Mouse (Mus musculus): ENCODE results near the gene Emp1.

Emp1 gene

DNA sequence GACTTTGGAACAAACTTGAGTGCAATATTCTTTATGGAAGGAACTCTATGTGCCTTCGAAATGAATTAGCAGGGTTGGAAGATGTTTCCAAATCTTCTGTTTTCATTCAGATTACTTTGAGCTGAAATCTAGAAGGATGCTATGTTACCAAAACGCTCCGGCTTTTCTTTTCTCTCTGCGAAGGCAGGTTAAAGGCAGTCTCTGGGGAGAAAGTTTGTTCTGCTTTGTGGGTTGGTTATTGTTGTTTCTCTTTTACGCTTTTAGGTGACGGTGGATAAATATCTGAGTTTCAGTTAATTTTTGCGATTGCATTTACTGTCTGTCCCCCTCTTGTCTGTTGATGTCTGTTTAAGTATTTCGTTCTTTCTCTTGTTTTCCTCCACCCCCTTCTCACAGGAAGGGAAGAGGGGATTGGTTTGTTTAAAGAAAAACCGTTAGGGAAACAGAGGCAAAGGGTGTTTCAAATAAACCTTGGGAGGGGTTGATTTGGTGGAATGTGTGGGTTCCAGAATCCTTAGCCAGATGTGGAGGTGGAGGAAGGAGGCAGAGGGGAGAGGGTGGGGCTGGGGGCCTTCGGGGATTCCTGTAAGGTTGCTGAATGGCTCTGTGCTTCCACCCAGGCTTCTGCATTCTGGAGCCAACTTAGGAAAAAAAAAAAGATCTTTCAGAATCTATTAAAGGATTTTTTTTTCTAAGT is 1.1 kb downstream of the Emp1 start:
- DNase-seq (ENCODE audit: low read depth, low spot score) = no peak

DNA sequence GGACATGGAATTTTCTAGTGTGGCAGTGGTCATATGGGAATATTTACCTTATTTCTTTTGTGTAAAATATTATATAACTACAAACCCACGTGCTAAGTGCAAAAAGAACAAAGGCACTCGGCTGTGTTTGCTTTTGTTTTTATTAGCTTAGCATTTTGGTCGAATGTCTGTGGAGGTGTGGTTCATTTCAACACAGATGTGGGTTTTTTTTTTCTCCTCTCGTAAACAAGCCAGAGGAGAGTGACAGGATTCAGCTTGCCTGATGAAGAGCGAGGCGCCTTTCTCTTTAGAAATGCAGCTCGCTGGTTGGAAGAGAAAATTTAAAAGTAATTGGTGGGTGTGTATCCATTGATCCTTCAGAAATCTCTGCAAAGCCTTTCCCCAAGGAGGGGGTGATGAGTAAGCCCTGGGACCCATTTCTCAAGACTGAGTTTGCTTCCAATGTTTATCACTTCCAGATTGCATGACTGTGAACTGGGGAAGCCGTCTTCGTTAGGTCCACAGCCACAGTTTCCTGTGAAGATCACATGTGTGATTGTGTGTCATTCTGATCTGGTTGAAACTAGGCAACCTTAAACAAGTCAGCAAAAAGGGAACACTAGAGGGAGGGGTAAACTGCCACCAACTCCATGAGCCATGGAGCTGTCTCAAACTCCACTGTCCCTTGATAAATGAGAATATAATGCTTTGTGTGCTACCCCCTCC is 1.8 kb downstream of the Emp1 start:
- DNase-seq (ENCODE audit: low read depth, low spot score) = no peak

DNA sequence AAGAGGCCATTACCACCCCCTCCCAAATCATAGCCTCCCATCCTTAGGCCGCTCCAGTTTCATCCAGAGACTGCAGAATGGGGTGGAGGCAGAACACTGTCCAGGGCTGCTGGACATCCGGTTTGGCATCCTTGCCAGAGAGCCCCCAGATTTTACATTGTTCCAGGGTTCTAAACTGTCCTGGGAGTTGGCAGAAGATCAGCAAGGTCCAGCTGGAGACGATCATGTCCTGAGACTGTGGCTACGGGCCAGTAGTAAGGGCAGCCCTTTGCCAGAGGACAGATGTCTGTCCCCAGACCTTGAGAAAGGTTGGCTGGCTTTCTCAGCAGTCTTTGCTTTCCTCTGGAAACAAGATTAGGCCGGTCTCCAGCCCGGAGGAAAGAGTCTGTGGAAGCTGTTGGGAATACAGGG is 2.6 kb downstream of the Emp1 start:
- no peak for DNase-seq (ENCODE audit: low read depth, low spot score)

DNA sequence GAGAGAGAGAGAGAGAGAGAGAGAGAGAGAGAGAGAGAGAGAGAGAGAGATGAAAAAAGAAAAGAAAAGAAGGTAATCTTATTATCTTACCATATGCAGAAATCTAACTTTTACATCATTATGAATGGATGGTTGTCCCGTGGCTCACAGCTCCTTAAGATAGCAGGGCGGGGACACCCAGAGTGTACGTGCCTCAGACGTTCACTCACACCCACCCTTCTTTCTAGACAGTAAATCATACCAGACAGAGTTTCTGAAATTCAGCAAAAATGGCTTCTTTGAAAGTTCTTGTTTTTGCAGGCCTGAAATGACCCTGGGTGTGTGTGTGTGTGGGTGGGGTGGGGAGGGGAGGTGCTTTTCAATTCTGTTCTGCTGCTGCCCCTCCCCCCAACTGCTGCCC is 3.3 kb downstream of the Emp1 start:
- no peak for DNase-seq (ENCODE audit: low read depth, low spot score)

DNA sequence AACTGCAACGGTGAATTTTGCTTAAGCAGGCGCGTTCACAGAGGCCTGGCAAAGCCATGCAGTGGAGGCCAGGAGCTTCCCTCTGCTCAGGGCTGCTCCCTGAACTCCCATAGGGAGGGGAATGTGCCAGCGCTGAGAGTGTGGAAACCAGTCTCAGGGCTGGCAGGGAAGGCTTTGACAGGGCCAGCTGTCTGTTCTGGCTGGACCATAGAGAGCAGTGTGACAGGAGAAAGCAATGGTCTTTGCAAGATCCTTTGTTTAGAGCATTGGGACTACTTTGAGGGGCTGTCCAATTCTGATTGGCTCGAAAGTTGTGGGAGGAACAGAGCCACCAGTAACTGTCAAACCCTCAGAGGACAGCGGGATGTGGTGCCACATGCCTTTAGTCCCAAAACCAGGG is 5.9 kb downstream of the Emp1 start:
- DNase-seq (ENCODE audit: low read depth, low spot score) = no peak

DNA sequence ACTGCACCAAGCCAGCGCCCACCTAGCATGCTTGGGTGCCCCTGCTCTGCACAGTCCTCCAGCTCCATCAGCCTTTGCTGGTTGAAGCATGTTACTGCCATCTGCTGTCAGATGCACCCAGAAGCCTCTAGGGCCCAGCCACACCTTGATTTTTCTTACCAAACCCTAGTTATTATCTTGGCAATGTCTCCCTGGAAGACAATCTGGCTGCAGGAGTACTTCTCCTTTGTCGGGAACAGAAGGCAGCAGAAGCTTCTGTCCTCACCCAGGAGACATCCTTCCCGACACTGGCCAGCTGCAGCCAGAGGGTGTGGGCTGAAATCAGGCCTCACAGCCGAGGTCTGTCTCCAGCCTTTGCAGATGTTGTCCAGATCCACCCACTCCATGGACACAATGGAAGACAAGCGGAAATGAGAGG is 7.2 kb downstream of the Emp1 start:
- no peak for DNase-seq (ENCODE audit: low read depth, low spot score)

DNA sequence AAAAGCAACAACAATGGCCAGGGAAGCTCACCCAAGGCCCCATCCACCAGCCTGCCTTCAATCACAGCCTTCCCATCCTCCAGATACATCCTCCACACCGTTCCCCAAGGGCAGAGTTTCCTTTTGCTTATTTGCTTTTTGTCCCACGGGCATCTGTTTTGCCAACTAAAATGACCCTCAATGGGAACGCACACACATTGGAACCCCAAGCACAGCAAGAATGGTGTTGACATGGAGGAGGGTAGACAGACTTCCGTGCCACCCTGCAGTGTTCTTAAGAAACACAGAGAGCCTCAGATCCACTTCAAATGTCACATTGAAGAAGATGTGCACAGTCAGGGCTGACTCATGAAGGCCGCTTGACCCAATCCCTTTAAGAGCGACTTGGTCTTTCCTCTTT is 8.6 kb downstream of the Emp1 start:
- DNase-seq (ENCODE audit: low read depth, low spot score) = no peak

DNA sequence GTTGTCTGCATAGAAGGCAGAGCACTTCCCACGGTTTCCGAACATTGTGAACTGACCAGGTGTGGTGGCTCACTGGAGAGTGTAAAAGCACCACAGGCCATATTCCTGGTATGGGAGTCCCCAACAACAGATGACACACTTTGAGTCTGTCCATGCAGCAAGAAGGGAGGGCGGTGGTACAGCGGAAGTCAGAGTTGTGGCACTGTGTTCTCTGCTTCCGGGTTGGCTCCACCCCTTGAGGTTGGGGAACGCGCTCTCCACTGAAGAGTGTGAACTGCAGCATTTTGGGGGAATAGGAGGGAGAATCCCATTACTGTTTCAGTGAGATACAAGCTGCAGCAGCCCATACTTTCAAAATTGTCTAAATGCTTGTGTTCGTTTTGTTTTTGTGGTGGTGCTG is 11.0 kb downstream of the Emp1 start:
- no peak for DNase-seq (ENCODE audit: low read depth, low spot score)

DNA sequence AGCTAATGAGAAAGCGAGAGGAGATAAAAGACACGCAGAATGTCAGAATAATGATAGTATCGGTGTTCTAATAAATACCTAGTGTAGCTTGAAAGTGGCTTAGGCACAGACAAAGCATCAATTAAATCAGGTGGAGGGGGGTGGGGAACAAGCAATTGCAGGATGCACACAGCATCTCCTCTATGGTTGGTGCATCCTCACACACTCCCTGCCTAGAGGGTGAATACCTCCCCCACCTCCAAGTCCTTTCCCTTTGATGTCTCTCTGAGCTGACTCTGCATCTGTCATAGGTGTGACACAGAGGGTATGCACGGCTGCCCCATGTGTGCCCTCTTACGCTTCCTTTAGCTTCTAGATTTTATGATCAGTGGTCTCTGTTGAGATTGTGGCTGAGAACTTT is 13.5 kb downstream of the Emp1 start:
- DNase-seq (ENCODE audit: low read depth, low spot score) = no peak

DNA sequence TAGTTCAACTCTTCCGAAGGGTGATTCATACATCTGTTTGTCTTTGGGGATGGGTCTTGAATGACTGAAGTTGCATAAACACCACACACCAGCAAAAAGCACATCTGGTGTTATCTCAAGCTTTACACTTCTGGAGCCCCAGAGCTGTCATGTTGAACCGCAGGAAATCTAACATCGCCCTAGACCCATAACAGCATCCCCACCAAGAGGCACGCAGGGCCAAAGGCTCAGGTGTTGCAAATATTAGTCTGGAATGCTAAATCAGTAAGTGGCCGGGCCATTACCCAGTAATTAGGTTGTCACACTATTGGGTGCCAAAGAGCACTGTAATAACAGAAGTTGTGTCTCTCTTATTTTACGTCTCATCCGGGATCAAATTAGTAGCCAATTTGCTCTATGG is 13.9 kb downstream of the Emp1 start:
- no peak for DNase-seq (ENCODE audit: low read depth, low spot score)

DNA sequence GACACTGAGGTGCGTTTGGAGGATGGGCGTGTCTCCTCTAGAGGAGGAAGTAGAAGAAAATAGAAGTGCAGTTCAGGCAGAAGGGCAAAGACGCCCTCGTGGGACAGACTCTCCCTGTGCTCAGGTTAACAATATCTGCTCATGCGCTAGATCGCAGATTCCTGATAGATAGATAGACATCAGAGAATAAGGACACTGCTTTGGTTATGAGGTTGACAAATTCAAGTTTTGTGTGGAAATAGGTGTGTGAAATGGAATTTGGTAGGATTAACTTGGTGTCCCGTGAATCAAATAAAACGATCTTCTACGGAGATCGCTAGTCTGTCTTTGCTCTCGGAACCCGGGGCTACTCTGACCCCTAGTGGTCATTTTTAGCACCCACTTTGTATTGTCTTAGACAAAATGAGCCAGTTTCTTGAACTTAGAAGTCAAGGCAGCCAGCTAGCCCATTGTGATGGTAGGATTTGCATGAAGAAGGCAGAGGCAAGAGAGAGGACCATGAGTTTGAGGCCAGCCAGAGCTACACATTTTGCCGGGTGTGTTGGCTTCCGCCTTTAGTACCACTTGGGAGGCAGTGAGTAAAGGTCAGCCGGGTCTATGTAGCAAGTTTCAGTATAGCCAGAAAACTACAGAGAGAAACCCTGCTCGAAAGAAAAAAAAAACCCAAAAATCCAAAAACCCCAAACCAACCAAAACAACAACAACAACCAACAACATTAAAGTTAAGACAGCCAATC is 15.4 kb downstream of the Emp1 start:
- DNase-seq (ENCODE audit: low read depth, low spot score) = peak; percentile 87

DNA sequence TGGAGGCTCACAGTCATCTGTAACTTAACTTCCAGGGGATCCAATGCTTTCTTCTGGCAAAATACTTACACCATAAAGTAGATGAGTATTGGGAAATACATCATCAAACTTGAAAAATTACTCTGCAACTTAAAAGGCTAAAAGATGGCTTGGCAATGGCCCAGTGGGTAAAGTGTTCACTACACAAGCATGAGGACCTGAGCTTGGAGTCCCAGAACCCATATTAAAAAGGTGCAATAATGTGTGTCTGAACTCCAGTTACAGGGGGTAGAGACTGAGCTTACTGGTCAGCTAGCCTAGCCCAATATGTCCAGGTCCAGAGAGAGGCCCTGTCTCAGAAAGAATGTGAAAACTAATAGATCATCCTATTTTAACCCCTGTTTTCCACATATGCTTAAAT is 21.6 kb downstream of the Emp1 start:
- DNase-seq (ENCODE audit: low read depth, low spot score) = no peak

DNA sequence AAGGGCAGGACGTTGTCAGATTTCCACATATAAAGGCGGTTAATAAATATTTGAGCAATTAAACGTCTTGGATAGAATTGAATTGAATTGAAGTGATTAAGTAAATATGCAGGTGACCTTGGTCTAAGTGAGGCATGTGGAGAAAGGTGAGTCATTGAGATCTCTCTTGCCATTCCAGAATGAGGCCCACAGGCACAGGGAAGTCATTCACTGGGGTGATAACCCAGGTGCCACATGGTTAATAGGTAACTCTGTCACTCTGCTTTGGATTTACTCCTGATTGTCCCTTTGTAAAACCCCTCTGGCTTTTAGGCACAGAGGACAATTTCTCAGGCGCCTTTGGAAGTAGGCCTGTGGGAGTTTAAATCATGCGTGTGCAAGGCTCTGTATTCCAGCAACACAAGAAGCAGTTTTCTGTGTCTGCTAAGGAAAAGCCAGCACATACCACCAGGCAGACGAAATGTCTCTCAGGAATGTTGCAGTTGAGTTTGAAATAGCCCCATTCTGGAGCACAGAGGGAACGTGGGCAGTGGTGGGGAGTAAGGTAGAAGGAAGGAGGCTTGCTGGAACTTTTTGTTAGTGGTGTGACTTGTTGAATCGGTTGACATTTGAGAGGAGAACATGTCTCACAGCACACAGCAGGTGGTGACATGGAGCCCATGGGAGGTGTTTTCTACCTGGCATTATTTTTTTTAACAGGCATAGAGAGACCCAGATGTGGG is 23.6 kb downstream of the Emp1 start:
- DNase-seq (ENCODE audit: low read depth, low spot score) = no peak

DNA sequence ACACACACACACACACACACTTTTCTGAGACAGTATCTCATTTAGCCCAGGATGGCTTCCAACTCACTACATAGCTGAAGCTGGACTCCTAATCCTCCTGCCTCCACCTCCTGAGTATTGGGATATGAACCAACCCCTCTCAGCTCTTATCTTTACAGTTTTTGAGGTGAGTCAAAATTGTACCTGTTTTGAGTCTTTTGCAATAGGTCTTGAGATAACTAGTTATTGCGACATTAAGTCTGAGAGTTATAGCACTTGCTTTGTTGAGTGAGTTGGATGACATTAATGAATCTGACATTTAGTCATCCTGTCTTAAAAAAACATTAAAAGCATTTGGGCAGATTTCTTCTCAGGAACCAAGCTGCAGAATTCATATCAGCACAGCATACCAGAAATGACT is 25.3 kb downstream of the Emp1 start:
- no peak for DNase-seq (ENCODE audit: low read depth, low spot score)

DNA sequence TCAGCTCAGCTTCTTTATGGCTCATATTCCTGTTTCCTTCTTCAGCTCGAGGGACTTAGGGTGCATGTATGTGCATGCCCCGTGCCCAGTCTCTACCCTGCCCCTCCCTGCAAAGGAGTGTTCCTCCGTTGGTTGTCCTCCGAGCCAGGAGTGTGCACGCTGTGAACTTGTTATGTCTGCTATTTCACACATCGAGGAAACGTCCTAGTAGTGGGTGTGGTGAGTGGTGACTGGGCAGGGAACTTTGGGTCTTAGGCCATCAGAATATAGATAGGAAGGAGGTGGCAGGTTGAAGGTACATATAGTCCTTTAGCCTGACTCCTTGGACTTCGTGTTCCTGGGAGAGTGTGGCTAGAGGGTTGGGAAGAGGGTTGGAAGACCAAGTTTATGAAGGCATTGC is 26.4 kb downstream of the Emp1 start:
- no peak for DNase-seq (ENCODE audit: low read depth, low spot score)

DNA sequence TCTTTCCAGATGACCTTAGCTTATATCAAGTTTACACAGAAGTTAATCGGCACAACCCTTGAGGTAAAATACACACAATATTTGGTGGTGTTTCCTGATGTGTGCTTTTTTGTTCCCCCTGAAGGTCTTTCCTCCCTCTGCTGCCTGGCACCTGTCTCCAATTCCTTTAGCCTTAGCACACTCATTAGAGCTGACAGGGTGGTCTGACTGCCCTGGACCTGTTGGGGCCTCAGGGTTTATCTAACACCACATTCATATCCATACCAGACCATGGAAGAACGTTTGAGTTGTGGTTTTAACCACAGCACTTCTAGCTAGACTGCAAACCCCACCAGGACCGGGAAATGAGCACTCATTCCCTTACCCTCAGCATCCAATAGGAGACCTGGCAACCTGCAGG is 28.1 kb downstream of the Emp1 start:
- DNase-seq (ENCODE audit: low read depth, low spot score) = no peak

DNA sequence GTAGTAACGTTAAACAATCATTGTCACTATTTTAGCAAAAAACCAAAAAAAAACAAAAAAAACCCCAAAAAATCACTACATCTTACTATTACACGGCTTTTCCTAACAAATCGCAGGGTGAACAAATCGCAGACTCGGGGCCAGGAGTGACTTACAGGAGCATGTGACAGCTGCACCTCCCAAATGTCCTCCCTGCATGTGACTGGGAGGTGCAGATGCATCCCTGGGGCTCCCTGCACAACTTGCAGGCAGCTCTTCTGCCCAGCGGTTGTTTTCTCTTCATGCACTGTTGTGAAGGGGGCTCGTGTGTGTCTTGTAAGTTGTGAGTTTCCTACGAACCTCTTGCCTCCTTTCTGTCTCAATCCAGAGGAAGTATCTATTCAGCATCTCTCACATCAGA is 33.0 kb downstream of the Emp1 start:
- no peak for DNase-seq (ENCODE audit: low read depth, low spot score)

DNA sequence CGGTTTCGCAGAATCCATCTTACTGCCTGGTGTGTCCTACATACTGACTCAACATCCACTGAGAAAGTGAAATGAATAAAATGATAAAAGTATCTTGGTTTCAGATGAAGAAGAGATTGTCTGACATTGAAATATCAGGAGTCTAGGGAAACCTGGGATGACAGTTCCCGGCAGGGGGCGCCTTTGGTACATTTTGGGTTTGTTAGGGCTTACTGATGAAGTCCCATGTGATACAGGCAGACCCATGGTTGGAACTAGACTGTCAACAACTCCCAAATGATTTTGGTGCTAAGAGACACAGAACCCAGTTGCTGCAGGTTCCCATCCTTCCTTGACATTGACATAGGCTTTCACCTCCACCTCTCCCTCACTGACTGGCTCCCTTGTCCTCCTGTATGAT is 34.7 kb downstream of the Emp1 start:
- DNase-seq (ENCODE audit: low read depth, low spot score) = peak; percentile 59

DNA sequence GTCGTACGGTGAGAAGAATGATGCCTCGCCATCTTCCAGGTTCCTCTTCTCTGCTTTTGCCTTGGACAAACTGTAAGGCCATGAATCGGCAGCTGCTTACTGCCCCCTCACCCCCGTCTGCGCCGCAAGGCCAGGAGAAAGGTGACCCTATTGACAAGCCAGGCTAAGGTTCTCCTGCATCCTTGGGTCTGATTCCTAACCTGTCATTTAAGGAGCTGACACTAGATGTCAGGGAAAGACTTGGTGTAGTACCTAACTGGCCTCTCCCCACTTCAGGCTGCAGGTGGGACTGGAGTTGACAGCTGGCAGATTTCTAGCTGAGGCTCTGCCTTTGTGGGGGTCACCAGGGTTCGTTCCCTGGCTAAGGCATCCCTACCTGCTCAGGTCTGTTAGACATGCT is 35.4 kb downstream of the Emp1 start:
- DNase-seq (ENCODE audit: low read depth, low spot score) = no peak

DNA sequence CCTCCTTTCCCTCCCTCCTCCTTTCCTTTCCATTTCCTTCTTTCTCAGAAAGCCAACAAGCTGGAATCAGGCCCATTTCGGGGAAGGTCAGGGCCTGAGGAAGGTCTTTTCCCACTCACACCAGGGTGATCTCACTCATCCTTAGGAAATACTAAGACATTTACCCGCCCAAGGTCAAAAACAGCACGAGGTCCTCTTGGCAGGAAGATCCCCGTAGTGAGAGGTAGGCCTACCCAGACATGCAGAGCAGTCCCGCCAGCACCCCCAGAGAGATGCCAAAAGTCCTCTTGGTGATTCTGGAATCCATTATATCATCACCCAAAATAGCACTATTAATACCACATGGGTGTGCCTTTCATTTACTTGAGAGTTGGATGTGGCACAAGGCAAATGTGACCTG is 36.5 kb downstream of the Emp1 start:
- DNase-seq (ENCODE audit: low read depth, low spot score) = no peak

DNA sequence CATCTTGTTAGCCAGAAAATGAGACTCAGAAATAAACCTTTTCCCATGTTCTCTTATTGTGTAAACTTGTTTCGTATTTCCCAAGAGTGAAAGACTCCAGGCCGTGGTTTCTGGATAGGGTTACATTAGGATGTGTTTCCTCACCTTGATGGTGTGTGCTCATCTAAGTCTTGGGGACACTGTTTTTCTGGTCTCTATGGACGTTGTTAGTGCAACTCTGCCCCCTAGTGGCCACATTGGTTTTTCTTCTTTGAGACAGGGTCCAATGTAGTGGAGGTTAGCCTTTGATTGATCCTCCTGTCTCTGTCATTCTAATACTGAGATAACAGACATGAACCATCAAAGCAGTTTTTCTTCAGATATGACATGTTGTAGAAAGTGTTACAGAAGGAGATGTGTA is 38.0 kb downstream of the Emp1 start:
- DNase-seq (ENCODE audit: low read depth, low spot score) = peak; percentile 74

DNA sequence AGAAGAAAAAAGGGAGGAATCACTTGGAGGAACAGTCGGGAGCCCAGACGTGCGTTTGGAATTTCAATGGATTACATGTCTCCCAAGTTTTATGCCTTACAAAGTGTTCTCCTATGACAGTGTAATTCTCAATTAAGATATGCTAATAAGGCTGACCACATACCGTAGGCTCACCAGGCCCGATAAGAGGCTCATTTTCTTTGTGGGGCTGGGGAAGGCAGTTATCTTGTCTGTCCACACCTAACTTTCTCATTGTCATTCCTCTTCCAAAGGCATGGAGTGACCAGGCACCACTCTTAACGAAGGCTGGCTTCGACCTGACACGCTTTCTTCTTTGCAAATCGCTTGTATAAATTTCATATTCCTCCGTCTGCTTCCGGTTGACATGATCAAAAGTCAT is 42.7 kb downstream of the Emp1 start:
- DNase-seq (ENCODE audit: low read depth, low spot score) = no peak
